Mouse (Mus musculus) ovary, adult 18-20 months (tissue): ENCODE data around the gene Klrc2.
"Not testable (repeated sequence)": the region's sequence is repeated elsewhere in the genome, so short reads cannot be mapped to it uniquely, and the experiment has no call there.

Experiments
- DNase-seq: peaks from one replicate; pipeline ENCODE4 v3.0.0; 2022; ENCODE audit warnings: low spot score, mixed read lengths

Gene Klrc2

DNA sequence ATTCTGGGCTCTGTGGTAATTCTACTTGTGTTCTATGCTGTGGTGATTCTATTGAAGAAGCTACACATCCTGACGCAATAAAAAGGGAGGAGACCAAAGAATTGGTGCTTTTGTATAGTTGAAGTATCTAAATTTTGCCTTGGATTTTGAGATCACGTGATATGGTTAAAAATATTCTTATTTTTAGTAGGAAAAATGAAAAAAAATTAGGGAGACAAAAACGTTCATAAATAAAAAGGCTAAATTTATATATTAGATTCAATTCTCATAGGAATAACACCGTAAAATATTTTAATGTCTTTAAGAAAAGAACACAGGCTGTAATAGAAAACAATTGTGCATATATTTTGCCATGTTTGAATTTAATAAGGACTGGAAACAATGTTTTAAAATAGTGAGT lies at the start of gene Klrc2:
Gene Klrc2 (minus strand): TSS at position 101 of the 400 bp plus-strand sequence.
- not testable (repeated sequence) for DNase-seq

DNA sequence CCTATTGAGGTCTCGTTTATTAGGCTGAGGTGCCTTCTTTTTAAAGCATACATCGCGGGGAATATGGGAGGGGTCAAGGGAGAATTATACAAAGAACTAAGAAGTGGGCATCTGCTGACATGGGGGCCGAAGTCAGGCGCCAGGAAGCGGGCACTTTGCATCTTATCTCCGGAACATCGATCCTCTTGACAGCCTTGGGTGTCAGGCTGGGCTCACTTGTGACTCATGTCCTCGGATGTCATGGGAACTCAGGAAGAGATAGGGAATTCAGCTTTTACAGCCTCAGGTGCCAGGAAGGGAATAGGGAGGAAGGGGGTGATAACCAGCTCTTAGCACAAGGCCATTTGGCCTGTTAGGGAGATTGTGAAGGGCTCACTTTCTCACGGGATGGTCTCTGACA lies 30.9 kb upstream of the Klrc2 start:
- DNase-seq: not testable (repeated sequence)

DNA sequence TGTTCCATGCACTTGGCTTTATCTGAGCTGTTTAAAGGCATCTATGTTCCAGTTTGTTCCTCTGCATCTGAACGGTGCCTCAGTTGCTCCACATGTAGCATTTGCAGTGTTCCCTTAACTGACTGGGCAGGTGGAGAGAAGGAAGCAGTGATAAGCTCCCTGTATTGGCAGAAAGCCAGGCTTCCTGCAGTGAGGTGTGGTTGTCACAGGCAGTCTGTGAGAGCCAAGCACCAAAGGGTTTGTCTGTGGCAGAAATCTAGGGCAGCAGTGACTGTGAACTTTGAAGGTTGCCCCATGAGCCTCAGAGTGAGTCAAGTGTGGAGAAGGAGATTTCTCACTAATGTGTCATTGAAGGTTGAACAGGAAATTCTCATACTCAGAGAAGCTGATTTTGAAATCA lies 19.9 kb upstream of the Klrc2 start:
- DNase-seq: no peak

DNA sequence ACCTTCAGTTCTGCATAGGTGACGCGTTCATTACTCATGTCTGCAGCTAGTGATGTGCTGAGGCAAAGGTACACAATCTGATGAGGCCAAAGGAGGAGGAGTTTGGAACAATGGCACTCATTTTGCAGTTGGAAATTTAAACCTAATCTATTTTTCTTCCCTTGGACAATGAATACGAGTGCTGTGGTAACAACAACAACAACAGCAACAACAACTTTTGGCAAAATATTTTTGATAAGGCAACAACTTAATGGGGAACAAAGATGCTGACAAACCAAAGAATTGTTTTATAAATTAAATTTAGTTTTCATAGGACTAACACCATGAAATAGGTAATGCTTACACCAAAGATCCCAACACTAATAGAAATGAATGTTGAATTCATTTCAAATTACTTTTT lies 18.4 kb upstream of the Klrc2 start, which contains the start of gene Klrc1:
Gene Klrc1 (minus strand): TSS at position 101 of the 400 bp plus-strand sequence.
- DNase-seq: no peak

DNA sequence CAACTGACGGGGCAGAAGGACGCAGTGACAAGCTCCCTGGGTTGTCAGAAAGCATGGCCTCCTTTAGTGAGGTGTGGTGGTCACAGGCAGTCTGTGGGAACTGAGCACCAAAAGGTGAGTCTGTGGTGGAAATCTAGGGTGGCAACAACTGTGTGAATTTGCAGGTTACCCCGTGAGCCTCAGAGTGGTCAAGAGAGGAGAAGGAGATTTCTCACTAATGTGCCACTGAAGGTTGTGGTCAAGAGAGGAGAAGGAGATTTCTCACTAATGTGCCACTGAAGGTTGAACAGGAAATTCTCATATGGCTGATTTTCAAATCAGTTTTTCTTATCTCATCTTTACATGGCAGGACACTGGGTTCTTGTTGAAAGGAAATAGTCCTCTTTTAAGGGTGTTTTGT lies 812 bp upstream of the Klrc2 start:
- not testable (repeated sequence) for DNase-seq

DNA sequence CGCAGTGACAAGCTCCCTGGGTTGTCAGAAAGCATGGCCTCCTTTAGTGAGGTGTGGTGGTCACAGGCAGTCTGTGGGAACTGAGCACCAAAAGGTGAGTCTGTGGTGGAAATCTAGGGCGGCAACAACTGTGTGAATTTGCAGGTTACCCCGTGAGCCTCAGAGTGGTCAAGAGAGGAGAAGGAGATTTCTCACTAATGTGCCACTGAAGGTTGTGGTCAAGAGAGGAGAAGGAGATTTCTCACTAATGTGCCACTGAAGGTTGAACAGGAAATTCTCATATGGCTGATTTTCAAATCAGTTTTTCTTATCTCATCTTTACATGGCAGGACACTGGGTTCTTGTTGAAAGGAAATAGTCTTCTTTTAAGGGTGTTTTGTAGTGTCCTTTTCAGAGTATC lies 16.4 kb downstream of the Klrc2 start:
- DNase-seq: not testable (repeated sequence)

DNA sequence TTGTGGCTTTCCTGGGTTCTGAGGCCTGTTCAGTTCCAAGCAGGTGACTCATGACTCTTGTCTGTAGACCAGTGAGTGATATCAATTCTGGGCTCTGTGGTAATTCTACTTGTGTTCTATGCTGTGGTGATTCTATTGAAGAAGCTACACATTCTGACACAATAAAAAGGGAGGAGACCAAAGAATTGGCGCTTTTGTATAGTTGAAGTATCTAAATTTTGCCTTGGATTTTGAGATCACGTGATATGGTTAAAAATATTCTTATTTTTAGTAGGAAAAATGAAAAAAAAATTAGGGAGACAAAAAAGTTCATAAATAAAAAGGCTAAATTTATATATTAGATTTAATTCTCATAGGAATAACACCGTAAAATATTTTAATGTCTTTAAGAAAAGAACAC lies 17.3 kb downstream of the Klrc2 start, which contains the start of gene Klrc3:
Gene Klrc3 (minus strand): TSS at position 101 of the 400 bp plus-strand sequence.
- DNase-seq: not testable (repeated sequence)

DNA sequence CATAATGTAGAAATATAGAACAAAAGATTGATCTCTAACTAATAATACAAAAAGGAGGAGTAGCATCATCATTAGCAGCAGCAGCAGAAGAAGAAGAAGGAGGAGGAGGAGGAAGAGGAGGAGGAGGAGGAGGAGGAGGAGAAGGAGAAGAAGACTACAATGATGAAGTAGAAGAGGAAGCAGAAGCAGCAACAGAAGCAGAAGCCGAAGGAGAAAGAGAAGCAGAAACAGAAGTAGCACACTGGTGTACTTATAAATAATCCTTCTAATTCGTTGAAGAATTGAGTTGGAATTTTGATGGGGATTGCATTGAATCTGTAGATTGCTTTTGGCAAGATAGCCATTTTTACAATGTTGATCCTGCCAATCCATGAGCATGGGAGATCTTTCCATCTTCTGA lies 29.4 kb downstream of the Klrc2 start:
- not testable (repeated sequence) for DNase-seq

DNA sequence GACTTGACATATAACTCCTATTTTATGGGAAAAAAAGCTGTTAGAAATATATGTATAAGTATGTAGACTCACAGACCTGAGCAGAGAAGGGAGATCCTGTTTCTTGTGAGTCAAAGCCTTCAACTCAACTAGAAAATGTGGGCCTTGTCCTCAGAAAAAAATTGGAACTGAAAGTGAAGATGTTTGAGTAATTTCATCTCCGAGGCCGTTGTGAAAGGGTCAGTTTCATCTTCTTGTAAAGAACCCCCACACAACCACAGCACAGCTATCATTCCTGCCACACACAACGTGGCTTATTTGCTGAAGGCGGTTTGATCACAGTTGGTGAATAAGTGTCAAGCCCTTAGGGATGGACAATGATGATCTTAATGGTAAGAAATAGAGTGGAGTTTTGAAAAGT lies 36.8 kb downstream of the Klrc2 start, which contains the start of gene Klrk1:
Gene Klrk1 (minus strand): TSS at position 130 of the 400 bp plus-strand sequence.
- no peak for DNase-seq

DNA sequence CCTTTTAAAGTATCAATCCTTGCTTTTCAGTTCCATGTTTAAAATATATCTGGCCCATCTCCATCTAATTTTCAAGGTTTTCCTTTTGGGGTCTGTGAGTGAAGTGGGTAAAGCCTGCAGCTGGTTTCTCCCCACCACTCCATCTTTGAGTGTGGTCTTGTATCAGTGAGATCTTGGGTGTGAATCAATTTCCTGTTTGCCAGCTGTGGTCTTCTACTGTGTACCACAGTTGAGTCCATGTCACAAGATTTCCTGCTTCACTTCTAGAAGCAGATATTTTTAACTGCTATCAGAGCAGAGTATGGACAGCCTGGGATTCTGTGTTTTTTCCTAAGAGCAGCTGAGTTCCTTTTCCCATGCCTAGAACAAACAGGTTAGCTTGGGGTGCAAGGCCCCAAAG lies 52.1 kb downstream of the Klrc2 start:
- DNase-seq: no peak
